Mouse (Mus musculus) adrenal gland, postnatal 36 days (tissue): Measurements from ENCODE around the gene Ehd2. TPM values are rescaled to one million over a fixed set of nuclear protein-coding genes. Genes with fewer than 3 reads are reported as not detected.

Experiments used
- DNase-seq, 2 experiments: peaks; one replicate each; pipeline ENCODE4 v3.0.0; 2021; ENCODE audit warnings: mixed read lengths in 1 of 2
- long read RNA-seq, 2 experiments: library from polyadenylated mRNA; stranded (forward); transcript quantifications; one replicate each; pipeline ENCODE4 v2.0.0; 2021; ENCODE audit warnings: borderline sequencing depth in 2 of 2
- total RNA-seq, 2 experiments: library from RNA; stranded (reverse); gene quantifications; 2 replicates each; pipeline ENCODE4 v1.2.3; 2021

Ehd2 gene
- 10 to 100 TPM; 36.7 to 85.9 TPM for total RNA-seq
- long read RNA-seq, experiment 1, full-length matches to known transcripts = 14 of 23 reads
- long read RNA-seq, experiment 1, partial matches to known transcripts = 1 of 23 reads
- long read RNA-seq, experiment 1, other reads (novel, unspliced or antisense) = 8 of 23 reads
- long read RNA-seq, experiment 2, full-length matches to known transcripts = 12 of 25 reads
- long read RNA-seq, experiment 2, partial matches to known transcripts = 0 of 25 reads
- long read RNA-seq, experiment 2, other reads (novel, unspliced or antisense) = 13 of 25 reads

DNA sequence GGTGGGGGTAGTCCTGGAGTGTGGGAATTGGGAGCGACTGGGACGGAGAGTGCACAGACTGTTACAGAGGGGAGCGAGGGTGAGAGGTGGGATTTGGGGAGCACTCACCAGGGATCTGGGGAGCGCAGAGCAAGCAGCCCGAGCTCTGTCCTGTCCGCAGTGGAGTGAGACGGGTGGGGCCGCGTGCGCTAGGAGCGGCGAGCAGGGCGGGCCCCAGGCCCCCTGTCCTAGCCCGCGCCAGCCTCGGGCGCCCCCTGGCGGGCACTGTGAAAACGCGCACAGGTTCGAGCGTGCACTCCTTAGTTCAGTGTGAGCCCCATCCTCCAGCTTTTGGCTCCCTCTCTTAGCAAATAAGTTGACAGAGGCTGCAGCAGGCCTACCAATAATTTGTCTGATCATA, at the start of gene Ehd2:
Gene Ehd2, minus strand, starts transcription at position 256 of the 400 bp plus-strand sequence.
- peak; percentile 84 to 91 for DNase-seq

DNA sequence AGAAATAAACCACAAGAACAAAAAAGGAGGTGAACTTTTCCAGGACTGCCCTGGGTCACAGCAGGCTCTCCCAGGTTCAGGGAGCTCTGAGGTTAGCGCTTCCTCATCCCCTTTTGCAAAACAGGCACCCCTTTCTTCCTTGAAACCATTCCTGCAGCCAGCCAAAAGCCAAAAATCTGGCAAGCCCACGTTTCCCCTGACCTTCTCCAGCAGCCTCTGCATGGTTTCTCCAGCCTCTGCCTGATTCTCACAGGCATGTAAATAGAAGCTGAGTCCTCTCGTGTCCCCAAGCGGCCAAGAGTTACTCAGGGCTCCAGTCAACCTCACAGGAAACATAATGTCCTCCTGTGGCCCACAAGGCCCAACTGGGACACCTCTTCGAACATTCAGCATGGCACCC, 48.0 kb upstream of the Ehd2 start:
- DNase-seq = peak in 1 of 2 experiments; percentile 31

DNA sequence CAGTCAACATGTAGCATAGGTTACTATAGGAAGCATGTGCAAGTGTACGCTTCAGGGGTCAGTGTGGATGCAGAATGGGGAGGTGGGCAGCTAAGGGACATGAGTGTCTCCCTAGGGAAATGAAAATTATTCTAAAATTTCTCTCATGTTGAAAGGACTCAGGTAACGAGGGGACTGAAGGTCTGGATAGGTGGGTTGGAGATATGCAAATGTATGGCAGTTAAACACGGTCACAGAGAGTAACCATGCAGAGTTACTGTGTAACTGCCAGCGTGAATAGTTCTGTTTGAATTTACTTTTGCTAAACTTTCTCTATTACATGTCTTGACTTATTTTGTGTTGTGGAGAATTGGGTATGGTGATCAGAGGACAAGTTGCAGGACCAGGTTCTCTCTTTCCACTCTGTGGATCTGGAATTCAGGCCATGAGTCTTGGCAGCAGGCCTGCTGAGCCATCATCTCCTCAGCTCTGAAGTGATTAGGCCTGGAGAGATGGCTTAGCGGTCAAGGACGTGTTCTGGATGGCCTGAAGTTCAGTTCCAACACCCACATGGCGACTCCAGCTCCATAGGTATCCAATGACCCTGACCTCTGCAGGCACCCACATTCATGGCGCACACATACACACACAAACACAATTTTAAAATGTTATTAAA, 47.3 kb upstream of the Ehd2 start:
- DNase-seq = peak; percentile 83 to 86

DNA sequence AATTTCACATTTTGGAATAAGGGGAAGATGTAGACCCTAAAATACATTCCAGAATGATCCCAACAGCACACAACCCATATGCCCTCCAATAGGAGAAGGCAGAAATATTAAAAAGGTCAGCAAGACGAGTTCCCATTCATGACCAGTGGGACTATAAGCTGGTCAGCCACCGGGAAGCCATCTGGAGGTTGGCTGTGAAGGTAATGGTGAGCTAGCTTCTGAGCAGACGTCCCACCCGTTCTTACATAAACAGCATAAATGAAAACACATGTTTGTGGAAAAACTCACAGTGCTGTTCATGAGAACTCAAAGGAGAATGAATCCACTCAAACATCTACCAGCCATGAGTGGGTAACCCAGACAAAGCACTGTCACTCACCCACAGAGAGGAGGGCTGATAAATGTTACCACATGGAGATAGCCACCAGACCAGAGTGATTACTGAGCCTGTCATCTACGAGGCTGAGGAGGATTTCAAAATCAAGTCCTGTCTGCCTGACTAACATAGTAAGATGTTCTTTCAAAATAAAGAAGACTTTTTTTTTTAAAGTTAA, 46.4 kb upstream of the Ehd2 start:
- no peak for DNase-seq

DNA sequence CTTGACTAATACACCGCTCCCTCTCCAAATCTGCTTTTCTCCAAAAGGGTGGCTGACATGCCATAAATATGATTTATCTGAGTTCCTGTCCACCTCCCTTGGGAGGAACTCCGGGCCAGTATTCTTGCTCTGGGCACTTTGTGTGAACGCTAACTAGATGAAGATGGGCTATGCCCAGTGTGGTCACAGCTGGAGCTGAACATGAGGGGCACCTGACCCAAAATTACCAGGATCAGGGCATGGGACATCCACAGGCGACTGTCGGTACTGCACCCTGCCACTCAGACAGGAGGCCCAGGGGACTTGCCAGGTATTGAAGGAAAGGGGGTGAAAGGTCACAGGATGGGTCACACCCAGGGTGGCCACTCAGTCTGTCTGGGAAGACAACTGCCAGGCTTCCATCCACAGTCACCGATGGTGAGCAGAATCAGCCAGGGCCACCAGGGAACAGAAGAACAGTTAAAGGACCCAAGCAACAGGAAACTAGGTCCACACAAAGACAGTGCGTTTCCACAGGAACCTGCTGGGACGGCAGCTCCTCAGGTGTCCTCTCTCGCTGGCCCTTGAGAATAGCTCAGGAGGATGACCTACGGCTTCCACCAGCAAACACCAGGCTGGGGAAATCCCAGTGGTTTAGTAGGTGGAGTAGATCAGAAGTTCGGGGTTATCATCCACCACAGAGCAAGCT, 45.4 kb upstream of the Ehd2 start:
- DNase-seq = peak in 1 of 2 experiments; percentile 58

DNA sequence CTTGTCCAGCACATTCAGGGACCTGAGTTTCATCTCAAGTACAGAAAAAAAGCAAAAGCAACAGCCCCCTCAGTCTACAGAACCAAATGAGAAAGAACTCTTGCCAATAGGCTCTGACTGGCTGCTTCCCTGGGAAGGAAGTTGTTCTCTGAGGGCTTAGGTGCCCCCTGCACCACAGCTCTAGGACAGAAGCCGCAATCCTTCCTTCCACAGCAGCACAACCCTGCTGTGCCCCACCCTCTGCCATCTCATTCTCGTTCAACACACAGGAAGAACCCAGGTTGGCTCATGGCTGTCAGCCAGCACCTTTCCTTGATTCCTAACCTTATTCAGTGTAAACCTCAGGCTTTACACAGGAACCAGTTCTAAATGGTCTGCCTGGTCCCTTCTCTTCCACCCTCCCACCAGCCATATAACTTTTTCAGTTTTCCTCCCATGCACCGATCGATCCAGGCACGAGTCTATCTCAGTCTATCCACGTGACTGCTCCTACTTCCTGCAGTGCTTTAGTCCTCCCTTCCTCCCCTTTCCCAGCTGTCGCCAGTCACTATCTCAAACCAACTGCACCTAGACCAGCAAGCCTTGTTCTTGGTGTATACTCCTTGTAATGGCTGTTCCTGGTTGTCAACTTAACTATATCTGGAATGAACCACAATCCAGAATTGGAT, 44.2 kb upstream of the Ehd2 start:
- DNase-seq = no peak

DNA sequence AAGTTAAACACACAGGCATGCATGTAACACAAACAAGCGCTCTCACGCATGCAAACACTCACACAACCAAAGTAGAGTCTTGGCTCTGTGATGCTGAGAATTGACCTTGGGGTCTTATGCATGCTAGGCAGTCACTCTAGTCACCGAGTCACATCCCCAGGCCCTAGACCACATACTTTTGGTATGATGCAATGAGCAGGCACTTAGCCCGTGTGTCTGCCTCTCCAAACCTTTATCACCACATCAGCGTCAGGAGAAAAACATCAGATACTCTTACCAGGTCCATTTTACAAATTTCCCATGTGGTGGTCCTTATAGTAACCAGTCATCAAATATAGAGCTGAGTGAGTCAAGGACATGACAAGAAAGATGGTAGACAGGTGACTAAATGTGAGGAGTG, 43.3 kb upstream of the Ehd2 start:
- DNase-seq = peak in 1 of 2 experiments; percentile 30

DNA sequence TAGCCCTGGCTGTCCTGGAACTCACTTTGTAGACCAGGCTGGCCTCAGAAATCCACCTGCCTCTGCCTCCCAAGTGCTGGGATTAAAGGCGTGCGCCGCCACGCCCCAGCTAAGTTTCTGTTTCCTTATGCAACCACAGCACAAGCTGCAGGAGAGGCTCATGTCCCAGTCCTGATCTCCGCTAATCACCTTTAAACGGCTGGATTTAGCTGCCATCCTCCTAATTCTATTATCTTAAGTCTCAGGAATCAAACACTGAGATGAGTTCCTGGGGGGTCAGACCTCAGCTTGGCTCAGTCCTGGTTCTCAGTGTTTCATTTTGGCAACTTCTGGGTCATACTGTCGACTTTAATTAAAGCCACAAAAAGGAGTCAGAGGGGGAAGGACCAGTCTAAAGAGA, 42.3 kb upstream of the Ehd2 start:
- DNase-seq = no peak

DNA sequence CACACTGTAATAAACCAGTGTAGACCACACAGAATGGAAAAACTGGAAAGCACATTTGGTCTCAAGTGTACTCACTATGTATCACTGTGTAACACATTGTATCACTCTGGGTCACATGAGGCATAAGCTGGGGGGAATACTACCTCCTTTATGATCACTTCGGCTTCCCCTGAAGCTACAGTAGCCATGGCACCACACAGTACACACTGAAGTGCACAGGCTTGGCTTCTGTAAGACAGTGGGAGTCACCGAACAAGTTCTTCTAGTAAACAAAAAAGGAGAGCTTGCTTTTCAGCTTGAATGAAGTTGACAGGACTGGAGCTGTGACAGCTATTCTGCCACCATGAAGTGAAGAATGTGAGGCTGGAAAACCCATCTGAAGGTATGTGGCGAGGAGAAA, 37.7 kb upstream of the Ehd2 start:
- DNase-seq = no peak

DNA sequence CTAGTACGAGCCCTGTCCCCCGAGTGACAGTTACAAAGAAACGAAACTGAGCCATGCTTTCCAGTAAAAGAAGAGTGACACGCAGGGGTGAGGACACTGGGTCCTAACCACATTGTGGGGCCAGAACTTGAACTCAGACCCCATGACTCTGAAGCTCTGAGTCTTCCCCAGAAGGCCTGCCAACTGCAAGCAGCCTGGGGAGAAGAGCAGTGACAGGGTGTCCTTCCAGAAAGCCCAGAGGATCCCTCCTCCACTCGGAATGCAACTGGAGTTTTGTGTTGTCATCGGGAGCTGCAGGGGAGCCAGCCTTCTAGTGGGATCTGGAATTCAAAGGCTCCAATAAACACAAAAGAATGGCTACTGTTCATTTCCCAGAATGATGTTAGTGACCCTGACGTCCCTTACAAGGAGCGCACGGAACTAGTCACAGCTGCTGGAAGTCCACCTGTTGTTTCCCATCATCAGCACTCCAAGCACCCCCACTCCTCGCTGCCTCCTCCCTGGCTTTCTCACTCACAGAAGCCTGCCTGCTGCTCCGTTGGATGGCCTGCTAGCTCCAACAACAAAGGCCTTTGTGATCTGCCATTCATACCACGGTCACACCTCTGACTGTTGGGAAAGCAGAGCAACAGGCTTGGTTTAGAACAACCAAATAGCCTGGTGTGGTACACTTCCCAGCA, 37.0 kb upstream of the Ehd2 start:
- no peak for DNase-seq

DNA sequence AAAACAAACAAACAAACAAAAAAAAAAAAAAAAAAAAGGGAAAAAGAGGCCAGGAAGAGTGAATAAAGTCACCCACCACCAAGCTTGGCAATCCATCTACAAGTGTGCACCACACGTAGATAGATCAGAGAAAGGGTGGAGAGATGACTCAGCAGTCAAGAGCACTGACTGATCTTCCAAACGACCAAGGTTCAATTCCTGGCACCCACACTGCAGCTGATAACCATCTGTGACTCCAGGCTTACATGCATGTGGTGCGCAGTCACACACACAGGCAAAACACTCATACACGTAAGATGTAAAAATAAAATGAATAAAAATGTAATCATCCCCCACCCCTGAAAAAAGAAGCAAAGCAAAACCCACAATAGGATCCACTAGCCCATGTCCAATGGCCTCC, 35.7 kb upstream of the Ehd2 start:
- no peak for DNase-seq

DNA sequence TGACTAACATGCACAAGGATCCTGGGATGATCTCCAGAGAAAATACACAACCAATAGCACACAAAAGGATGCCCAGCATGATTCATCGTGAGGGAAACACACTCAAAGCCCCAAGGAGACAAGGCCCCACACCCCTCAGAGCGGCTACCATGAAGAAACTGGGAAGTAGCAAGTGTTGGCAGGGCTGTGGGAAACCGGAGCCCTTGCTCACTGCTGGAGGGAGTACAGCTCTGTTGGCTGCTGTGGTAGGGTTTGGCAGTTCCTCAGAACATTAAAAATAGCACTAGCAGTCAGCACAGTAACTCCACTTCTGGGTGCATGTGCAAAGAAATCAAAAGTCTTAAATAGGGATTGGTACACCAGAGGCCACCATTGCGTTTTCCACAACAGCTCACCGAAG, 34.8 kb upstream of the Ehd2 start:
- peak; percentile 50 to 51 for DNase-seq

DNA sequence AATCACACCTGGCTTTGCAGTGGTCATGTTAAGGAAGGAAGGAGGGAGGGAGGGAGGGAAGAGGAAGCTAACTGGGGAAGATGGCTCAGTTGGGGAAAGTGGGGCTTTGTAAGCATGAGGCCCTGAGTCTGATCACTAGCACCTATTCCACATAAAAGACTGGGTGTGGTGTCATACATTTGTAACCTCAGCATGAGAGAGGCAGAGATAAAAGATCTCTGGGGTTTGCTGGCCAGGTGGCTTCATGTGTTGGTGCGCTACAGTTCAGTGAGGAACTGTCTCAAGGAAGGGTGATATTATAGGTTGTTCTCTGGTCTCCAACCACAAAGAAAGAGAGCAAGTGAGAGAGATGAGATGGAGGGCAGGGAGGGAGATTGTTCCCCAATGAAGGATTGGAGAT, 34.3 kb upstream of the Ehd2 start:
- DNase-seq = no peak

DNA sequence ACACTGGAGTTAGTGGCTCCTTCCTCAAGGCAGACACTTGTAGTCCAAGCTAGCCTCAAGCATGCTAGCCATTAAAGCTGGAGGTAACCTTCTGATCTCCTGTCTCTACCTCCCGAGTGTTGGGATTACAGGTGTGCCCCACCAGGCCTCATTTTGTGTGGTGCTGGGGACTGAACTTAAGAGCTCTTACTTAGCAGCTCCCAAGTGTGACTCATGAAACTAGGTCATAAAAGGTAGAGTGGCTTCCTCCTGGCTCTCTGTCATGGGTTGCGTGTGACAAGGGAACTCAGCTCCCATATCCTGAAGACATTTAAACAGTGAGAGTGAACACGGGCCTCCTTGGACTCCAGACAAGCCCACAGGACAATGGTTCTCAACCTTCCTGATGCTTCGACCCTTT, 26.4 kb upstream of the Ehd2 start:
- no peak for DNase-seq

DNA sequence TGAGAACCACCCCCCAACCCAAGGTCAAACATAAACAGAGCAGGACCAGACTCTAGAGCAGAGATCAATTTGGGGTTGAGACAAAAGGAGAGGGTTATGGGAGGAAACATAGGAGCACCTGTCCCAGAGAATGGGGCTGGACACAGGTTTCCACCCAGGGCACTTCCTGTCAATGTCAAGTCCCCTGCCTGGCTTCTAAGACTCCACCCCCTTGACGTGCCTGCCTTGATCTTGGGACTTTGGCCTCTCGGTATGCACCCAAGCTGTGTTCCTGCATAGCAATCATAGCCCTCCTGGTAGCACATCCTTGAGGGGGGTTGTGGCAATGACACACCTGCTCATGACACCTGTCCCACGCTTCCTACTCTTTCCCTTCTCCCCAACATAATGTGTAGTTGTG, 25.8 kb upstream of the Ehd2 start:
- DNase-seq = no peak

DNA sequence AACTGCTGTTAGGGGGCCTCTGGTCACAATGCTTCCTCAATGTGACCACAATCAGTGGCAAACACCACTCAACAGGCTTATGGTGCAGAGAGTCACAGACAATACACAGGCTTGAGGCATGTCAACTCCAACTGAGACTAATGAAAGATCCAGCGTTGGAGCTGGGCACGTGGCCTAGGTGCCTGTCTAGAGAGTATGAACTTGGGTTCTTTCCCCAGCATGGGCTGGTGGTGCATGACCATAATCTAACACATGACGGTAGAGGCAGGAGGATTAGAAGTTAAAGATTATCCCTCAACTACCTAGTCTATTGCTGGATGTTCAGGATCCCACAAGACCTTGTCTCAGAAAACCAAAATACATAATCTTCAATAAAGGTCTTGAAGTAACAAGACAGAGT, 24.4 kb upstream of the Ehd2 start:
- no peak for DNase-seq

DNA sequence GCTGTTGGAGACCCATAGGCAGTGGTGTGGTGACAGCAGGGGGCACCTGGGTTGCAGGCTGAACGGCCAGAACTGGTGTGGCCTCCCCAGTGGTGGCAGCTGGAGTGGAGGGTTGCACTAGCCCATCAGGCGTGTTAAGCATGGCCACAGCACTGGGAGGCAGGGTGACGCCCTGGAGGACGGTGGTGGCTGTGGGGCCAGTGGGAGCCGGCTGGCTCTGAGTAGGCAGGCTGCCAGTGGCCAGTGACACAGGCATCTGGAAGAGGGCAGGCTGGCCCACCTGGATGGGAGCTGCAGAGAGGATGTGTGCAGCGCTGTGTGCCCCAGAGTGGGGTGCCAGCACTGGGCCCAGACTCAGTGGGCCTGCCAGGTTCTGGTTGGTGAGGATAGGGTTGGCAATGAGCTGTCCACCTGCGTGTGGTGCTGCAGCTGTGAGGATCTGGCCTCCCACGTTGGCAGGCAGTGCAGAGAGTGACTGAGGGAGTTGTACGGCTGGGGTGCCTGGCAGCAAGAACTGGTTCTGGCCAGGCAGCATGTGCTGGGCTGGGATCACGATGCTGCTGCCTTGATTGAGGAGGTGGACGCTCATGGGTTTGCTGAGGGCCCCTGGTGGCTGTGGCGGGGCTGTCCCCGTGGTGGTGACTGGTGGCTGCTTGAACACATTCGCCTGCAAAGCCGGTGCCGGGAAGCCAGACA, 20.4 kb upstream of the Ehd2 start:
- DNase-seq = no peak

DNA sequence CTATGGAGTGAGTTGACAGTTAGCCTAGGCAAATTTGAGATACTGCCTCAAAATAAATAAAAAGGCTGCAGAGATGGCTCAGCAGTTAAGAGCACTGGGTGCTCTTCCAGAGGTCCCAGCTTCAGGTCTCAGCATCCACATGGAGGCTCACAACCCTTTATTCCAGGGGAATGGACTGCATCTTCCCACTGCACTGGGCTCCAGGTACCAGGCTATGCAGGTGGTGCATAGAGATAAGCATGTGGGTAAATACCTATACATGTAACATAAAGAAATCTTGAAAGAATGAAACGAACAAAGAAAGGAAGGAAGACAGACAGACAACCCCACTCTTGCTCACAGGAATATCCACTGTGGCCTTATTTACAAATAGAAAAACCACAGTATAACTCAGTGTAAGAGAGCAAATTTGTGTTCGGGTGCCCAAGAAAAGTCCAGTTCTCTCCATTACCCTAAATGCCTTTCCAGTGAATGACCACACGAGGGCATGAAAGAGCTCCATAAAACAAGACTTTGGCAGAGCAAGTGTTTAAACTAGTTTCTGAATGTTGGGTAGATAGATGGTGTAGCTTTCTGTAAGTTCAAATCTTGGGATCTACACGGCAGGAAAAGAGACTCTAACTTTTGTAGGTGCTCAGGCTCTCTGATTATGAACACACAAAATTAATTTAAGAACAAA, 15.5 kb upstream of the Ehd2 start:
- no peak for DNase-seq

DNA sequence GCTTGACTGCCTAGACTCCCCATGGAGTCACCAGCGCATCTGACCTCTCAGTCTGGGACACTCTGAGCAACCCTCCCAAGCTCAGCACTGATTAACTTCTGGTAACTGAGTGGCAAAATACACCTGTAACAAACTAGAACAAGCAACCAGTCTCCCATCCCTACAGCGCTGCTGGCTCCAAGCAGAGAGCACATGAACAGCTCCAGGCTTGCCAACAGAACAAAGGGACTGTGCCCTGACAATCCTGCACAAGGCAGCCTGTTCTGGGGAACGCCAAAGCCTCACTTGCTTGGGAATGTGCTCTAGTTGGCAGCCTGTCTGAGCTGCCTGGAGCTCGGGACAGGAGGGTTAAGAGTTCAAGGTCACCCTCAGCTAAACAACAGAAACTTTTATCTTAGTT, 14.2 kb upstream of the Ehd2 start:
- peak; percentile 43 to 60 for DNase-seq

DNA sequence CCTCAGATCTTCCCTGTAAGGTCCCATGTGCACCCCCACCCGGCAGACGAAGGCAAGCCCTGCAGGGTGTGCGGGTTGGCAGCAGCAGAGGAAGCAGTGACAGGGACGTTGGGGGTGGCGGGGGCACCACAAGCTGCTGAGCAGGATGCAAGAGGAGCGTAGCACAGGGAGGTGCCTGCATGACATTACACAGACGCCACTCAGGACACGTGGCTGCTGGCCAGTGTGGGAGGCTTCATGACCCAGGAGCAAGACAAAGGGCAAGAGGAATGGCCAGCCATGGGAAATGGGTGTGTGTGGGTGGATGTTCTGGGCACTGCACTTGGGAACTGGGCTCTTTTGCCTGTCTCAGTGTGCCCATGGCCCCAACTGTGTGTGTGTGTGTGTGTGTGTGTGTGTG, 12.9 kb upstream of the Ehd2 start:
- DNase-seq = peak; percentile 44 to 69

DNA sequence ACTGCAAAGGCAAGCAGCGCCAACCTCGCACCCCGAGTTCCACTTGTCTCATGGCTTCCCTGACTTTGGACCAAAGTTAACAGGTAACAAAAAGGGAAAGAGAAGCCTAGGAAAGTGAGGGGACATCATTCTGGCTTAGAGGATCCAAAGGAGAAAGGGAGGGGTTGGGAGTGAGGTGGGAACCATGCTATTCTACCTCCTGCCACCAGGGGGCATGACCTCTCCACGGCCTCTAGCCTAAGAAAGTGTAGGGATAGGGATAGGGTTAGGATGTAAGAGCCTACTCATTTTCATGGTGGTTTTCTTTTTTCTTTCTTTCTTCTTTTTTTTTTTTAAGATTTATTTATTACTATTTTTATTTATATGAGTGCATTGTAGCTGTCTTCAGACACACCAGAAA, 8.5 kb upstream of the Ehd2 start:
- DNase-seq = peak; percentile 58 to 80
